Mouse (Mus musculus) intestine, embryonic 16.5 days (tissue): Measurements from ENCODE around the gene Sez6l. TPM values are rescaled to one million over a fixed set of nuclear protein-coding genes. Genes with fewer than 3 reads are reported as not detected.

Source experiments
- ATAC-seq: fragments of 200-750 bp; cut with Nextera tagmentation; 2 replicates; pipeline ENCODE4 v1.8.0; 2017; ENCODE audit warnings: moderate TSS enrichment, moderate library complexity
- H3K27ac ChIP-seq: fragments of 300-500 bp; sonication (generic); 2 replicates; pipeline ENCODE4 v1.5.1; 2014; ENCODE audit warnings: mild to moderate bottlenecking, low read length
- H3K27me3 ChIP-seq: fragments of 300-500 bp; sonication (generic); replicated peaks from 2 replicates; pipeline ENCODE4 v1.6.1; 2014; ENCODE audit warnings: low read length, control low read depth, mixed read lengths; ENCODE audit not compliant: control insufficient read depth, insufficient read depth
- H3K36me3 ChIP-seq: fragments of 300-500 bp; sonication (generic); 2 replicates; pipeline ENCODE4 v1.6.1; 2014; ENCODE audit warnings: low read length, control low read depth; ENCODE audit not compliant: control insufficient read depth, insufficient read depth
- H3K4me1 ChIP-seq: fragments of 300-500 bp; sonication (generic); 2 replicates; pipeline ENCODE4 v1.6.1; 2014; ENCODE audit warnings: low read length, control low read depth, mixed read lengths; ENCODE audit not compliant: control insufficient read depth, insufficient read depth
- H3K4me2 ChIP-seq: fragments of 300-500 bp; sonication (generic); 2 replicates; pipeline ENCODE4 v1.6.1; 2014; ENCODE audit warnings: low read depth, low read length, control low read depth
- H3K4me3 ChIP-seq: fragments of 300-500 bp; sonication (generic); 2 replicates; pipeline ENCODE4 v1.5.1; 2014; ENCODE audit warnings: mild to moderate bottlenecking, low read length
- H3K9ac ChIP-seq: fragments of 300-500 bp; sonication (generic); 2 replicates; pipeline ENCODE4 v1.6.1; 2014; ENCODE audit warnings: low read depth, low read length
- H3K9me3 ChIP-seq: fragments of 300-500 bp; sonication (generic); 2 replicates; pipeline ENCODE4 v1.6.1; 2016; ENCODE audit warnings: low read length, control low read depth; ENCODE audit not compliant: control insufficient read depth
- WGBS: fragments of 180-500 bp; shearing (Covaris S2); extraction: QIAGEN DNeasy Blood & Tissue Kit; methylation state at CpG from one replicate; pipeline ENCODE4 v1.1.7; 2014; 5-methylcytosine and 5-hydroxymethylcytosine counted together
- polyA plus RNA-seq: library from polyadenylated mRNA; unstranded; fragments of >200 nt; fragmentation: Nextera tagmentation; extraction: Ambion mirVana; gene quantifications from 2 replicates; pipeline ENCODE4 v1.2.1, GENCODE M21; 2015

Sez6l gene
- 1.5 and 1.7 TPM in 2 replicates for polyA plus RNA-seq

- peak; percentile 47; the same call in 1 of the 2 replicates for ATAC-seq
Observed at GRCm38 (mm10) chr5:112576993-112577670, at the start of gene Sez6l. Sez6l (minus strand) TSS chr5:112577185.

DNA sequence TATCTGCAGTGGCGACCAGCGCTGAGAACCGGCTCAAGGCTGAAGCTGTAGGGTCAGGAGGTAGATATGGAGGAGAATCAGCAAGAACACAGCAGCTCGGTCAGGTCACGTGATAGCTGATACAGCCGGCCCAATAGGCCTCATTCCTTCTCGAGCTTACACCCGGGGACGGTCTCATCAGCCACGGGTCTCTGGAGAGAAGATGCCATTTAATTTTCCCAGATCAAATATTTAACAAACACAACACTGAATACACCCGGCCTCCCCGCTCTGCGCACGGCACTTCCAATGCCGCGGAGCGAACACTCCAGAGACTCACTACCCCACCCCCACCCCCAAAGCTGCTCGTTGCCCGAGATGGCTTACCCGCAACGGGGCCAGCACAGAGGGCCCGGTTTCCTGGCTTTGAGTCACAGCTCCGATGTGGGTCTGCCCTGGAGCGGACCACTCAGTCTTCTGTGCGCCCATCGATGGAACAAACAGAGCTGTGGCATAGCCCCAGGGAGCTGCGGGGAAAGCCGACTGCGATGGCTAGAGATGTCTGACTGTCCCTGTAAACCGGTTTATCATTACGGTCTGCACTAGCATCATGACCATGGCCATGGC is 48.7 kb upstream of the Sez6l start:
- no peak for ATAC-seq
- 46% methylated on average over 31 of the region's 31 CpGs for WGBS
- peak overlapping the region; percentile 3 for H3K4me2 ChIP-seq

More at GRCm38 (mm10) chr5:112576993-112577670, at the start of gene Sez6l:
- no peak within 1 kb of the TSS for H3K27ac ChIP-seq
- WGBS: under 1% methylated on average over 50 of the region's 50 CpGs
- H3K27me3 ChIP-seq: peaks cover 39% of the 10 kb centered on the region
- peaks cover 14% of the 10 kb centered on the region for H3K4me1 ChIP-seq
- H3K9me3 ChIP-seq: no peaks in the 10 kb centered on the region
- no peaks in the 10 kb centered on the region for H3K36me3 ChIP-seq
- H3K4me2 ChIP-seq: peak within 1 kb of the TSS; percentile 56
- peak within 1 kb of the TSS; percentile 33; the same call in 1 of the 2 replicates for H3K9ac ChIP-seq
- peak within 1 kb of the TSS; percentile 42 for H3K4me3 ChIP-seq

GRCm38 (mm10) chr5:112622946-112623345 is 46.0 kb upstream of the Sez6l start:
- Histone ChIP-seq H3K4me2 (no peak overlapping the region), H3K9me3 (no peaks in the 10 kb centered on the region), H3K27ac (no peak overlapping the region), H3K4me3 (no peak overlapping the region), H3K36me3 (no peaks in the 10 kb centered on the region), H3K27me3 (no peaks in the 10 kb centered on the region), H3K9ac (no peak overlapping the region), H3K4me1 (no peaks in the 10 kb centered on the region)
- 43% methylated on average over 2 of the region's 2 CpGs for WGBS
- ATAC-seq: no peak

More for the DNA sequence above, 48.7 kb upstream of the Sez6l start:
- no peak overlapping the region for H3K9ac ChIP-seq
- H3K4me1 ChIP-seq: no peaks in the 10 kb centered on the region
- H3K27ac ChIP-seq: no peak overlapping the region
- no peak overlapping the region for H3K4me3 ChIP-seq
- H3K9me3 ChIP-seq: no peaks in the 10 kb centered on the region
- no peaks in the 10 kb centered on the region for H3K36me3 ChIP-seq
- H3K27me3 ChIP-seq: no peaks in the 10 kb centered on the region

DNA sequence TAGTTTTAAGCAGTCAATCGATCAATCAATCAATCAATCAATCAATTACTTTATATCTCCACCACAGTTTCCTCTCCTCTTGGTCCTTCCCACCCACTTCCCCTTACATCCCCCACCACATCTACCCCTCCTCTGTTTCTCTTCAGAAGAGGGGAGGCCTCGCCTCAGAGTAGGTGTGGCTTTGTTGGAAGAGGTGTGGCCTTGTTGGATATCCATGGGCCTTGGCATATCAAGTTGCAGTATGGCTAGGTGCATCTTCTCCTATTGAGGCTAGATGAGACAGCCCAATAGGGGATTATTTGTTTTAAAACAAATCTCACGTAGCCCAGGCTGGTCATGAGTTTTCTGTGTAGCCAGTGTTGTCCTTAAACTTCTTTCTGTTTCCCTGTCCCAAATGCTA is 43.3 kb upstream of the Sez6l start:
- no peaks in the 10 kb centered on the region for H3K36me3 ChIP-seq
- 52% methylated on average over 3 of the region's 3 CpGs for WGBS
- ATAC-seq: no peak
- no peaks in the 10 kb centered on the region for H3K9me3 ChIP-seq
- no peaks in the 10 kb centered on the region for H3K27me3 ChIP-seq
- no peak overlapping the region for H3K4me2 ChIP-seq
- no peaks in the 10 kb centered on the region for H3K4me1 ChIP-seq
- no peak overlapping the region for H3K4me3 ChIP-seq
- no peak overlapping the region; the same call in 1 of the 2 replicates for H3K9ac ChIP-seq
- H3K27ac ChIP-seq: no peak overlapping the region

DNA sequence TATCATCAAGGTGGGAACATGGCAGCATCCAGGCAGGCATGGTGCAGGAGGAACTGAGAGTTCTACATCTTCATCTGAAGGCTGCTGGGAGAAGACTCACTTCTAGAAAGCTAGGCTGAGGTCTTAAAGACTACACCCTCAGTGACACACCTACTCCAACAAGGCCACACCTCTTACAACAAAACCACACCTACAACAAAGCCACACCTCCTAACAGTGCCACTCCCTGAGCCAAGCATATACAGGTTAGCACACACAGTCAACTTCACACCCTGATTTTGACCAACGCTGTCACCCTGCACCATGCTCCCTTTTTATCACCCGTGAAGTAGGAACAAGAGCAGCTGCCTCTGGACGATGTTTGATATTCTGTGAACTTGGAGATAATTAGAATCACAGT is 42.4 kb upstream of the Sez6l start:
- Histone ChIP-seq H3K27ac (no peak overlapping the region), H3K4me3 (no peak overlapping the region), H3K4me2 (no peak overlapping the region), H3K36me3 (no peaks in the 10 kb centered on the region), H3K4me1 (no peaks in the 10 kb centered on the region), H3K9ac (no peak overlapping the region), H3K27me3 (no peaks in the 10 kb centered on the region), H3K9me3 (no peaks in the 10 kb centered on the region)
- 71% methylated on average over 3 of the region's 3 CpGs for WGBS
- ATAC-seq: no peak

DNA sequence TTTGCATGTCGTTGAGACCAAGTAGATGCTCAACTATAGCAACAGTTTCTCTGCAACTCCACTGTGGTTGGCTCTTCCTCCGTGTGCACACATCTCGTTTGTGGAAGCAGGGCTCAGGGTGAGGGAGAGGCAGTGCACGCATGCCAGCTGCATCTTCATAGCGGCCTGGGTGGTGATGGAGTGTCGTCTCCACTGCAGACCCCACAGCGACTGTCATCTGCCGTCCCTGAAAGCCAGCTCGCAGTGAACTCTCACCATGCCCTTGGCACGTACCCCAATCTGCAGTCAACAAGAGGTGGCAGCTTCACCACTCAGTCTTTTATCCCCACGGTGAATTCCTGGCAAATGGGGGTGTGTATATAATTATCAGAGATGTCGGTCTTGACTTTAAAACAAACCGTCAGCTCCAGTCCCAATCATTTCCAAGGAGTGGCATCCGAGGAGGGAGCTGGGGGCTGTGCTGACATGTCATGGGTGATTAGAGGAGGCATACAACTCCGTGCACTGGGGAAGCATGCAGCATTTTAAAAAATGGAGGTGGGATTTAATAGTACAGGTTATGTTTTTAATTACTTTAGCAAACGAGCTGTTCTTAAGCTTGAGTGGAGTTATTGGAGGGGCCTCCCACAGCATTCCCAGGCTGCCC is 40.7 kb upstream of the Sez6l start:
- Histone ChIP-seq H3K4me1 (no peaks in the 10 kb centered on the region), H3K27me3 (no peaks in the 10 kb centered on the region), H3K4me3 (no peak overlapping the region), H3K27ac (no peak overlapping the region), H3K4me2 (no peak overlapping the region), H3K9ac (no peak overlapping the region), H3K36me3 (no peaks in the 10 kb centered on the region), H3K9me3 (no peaks in the 10 kb centered on the region)
- WGBS: 73% methylated on average over 16 of the region's 16 CpGs
- no peak for ATAC-seq

DNA sequence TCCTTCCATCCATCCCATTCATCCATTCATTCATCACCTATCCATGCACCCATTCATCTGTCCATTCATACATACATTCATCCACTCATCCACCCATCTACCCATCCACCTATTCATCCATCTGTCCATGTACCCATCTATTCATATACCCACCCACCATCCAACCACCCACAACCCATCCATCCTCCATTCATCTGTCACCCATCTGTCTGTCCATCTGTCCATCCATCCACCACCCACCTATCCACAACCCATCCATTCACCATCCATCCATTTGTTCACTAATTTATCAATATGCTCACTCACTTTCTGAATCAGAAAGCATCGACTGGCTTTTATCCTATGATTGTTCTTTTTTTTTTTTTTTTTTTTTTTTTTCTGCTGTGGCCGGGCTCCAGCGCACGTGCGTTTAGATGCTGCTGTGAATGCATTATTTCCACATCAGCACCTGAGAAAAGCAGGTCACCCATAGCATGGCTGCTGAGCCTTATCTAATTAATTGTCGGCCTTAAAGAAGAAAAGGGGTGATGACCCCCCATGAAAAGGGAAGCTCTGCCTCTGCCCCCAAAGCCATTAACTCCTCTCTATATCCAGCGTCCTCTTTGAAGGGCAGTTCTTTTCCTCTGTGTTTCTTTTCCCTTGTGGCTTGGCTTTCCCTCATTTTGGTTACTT is 39.1 kb upstream of the Sez6l start:
- H3K4me1 ChIP-seq: no peaks in the 10 kb centered on the region
- 77% methylated on average over 7 of the region's 7 CpGs for WGBS
- H3K36me3 ChIP-seq: no peaks in the 10 kb centered on the region
- no peak overlapping the region for H3K9ac ChIP-seq
- H3K27ac ChIP-seq: no peak overlapping the region
- H3K27me3 ChIP-seq: no peaks in the 10 kb centered on the region
- H3K4me2 ChIP-seq: no peak overlapping the region
- H3K4me3 ChIP-seq: no peak overlapping the region
- ATAC-seq: no peak
- no peaks in the 10 kb centered on the region for H3K9me3 ChIP-seq

GRCm38 (mm10) chr5:112607867-112608516 is 31.0 kb upstream of the Sez6l start:
- WGBS: 19% methylated on average over 9 of the region's 9 CpGs
- Histone ChIP-seq H3K9ac (no peak overlapping the region), H3K36me3 (no peaks in the 10 kb centered on the region), H3K4me3 (no peak overlapping the region), H3K4me1 (peaks cover 23% of the 10 kb centered on the region), H3K27me3 (no peaks in the 10 kb centered on the region), H3K9me3 (no peaks in the 10 kb centered on the region), H3K27ac (0 out of 2 replicates have a peak overlapping the region, but pooled peaks have one; percentile 23), H3K4me2 (no peak overlapping the region)
- 0 out of 2 replicates have a peak, but pooled peaks have one; percentile 36 for ATAC-seq

GRCm38 (mm10) chr5:112607119-112607518 is 30.1 kb upstream of the Sez6l start:
- no peak for ATAC-seq
- Histone ChIP-seq H3K4me1 (peaks cover 23% of the 10 kb centered on the region), H3K27ac (no peak overlapping the region), H3K9ac (no peak overlapping the region), H3K4me2 (no peak overlapping the region), H3K36me3 (no peaks in the 10 kb centered on the region), H3K4me3 (no peak overlapping the region), H3K9me3 (no peaks in the 10 kb centered on the region), H3K27me3 (no peaks in the 10 kb centered on the region)
- 88% methylated on average over 2 of the region's 2 CpGs for WGBS
